Mouse (Mus musculus) mouse embryonic stem cell (cell line): ENCODE measurements at regions not wholly inside any gene's neighbourhood (a gene's known extent, or its start where the extent isn't known, plus 50 kb on each side); places are given as distances from the start of the nearest gene placed in this dataset.

Experiments used
- in situ Hi-C, 2 experiments: fragments of 300-500 bp; cut with MboI; formaldehyde crosslinking; loops; 1 replicate in 1 of 2; 3 replicates in 1 of 2; pipeline ENCODE4 v1.14.3; 2019 to 2020; ENCODE audit warnings: low sequenced_read_pairs in 2 of 2, low pct_unique_long_range_greater_than_20kb in 1 of 2, mixed read lengths in 1 of 2; ENCODE audit not compliant: unreplicated experiment in 1 of 2

- in situ Hi-C loops: loop anchor here in 1 of 2 experiments (10.0 kb wide), 1 partner anchor 252 kb away; the partner anchor contains the start of gene Txndc15
Observed at GRCm38 (mm10) chr13:55967151-55967550, 131.2 kb upstream of the Pitx1 start.

GRCm38 (mm10) chr13:55963005-55963620, 127.1 kb upstream of the Pitx1 start:
- in situ Hi-C loops: loop anchor here in 1 of 2 experiments (10.0 kb wide), 1 partner anchor 248 kb away; the partner anchor contains the start of gene Txndc15

- in situ Hi-C loops: loop anchor here in 1 of 2 experiments (10.0 kb wide), 1 partner anchor 248 kb away; the partner anchor contains the start of gene Txndc15
Observed at GRCm38 (mm10) chr13:55962254-55962866, 126.4 kb upstream of the Pitx1 start.

- in situ Hi-C loops: no loop called here
Observed at GRCm38 (mm10) chr13:55954346-55954745, 118.4 kb upstream of the Pitx1 start.

- in situ Hi-C loops: no loop called here
Observed at GRCm38 (mm10) chr13:55953426-55953825, 117.4 kb upstream of the Pitx1 start.

GRCm38 (mm10) chr13:55950773-55951172, 114.8 kb upstream of the Pitx1 start:
- in situ Hi-C loops: no loop called here

- in situ Hi-C loops: no loop called here
Observed at GRCm38 (mm10) chr13:55948591-55948990, 112.6 kb upstream of the Pitx1 start.

GRCm38 (mm10) chr13:55948144-55948543, 112.2 kb upstream of the Pitx1 start:
- in situ Hi-C loops: no loop called here

GRCm38 (mm10) chr13:55937417-55937816, 101.4 kb upstream of the Pitx1 start:
- in situ Hi-C loops: no loop called here

- in situ Hi-C loops: no loop called here
Observed at GRCm38 (mm10) chr13:55937000-55937399, 101.0 kb upstream of the Pitx1 start.

- in situ Hi-C loops: no loop called here
Observed at GRCm38 (mm10) chr13:55930637-55931036, 94.6 kb upstream of the Pitx1 start.

- in situ Hi-C loops: no loop called here
Observed at GRCm38 (mm10) chr13:55929814-55930213, 93.8 kb upstream of the Pitx1 start.

- in situ Hi-C loops: no loop called here
Observed at GRCm38 (mm10) chr13:55923505-55924136, 87.6 kb upstream of the Pitx1 start.

- in situ Hi-C loops: no loop called here
Observed at GRCm38 (mm10) chr13:55917316-55917715, 81.3 kb upstream of the Pitx1 start.

- in situ Hi-C loops: no loop called here
Observed at GRCm38 (mm10) chr13:55912271-55912711, 76.3 kb upstream of the Pitx1 start.

GRCm38 (mm10) chr13:55909941-55910340, 73.9 kb upstream of the Pitx1 start:
- in situ Hi-C loops: no loop called here

- in situ Hi-C loops: no loop called here
Observed at GRCm38 (mm10) chr13:55904884-55905283, 68.9 kb upstream of the Pitx1 start.

GRCm38 (mm10) chr13:55902255-55902654, 66.3 kb upstream of the Pitx1 start:
- in situ Hi-C loops: no loop called here

GRCm38 (mm10) chr13:55900190-55900526, 64.2 kb upstream of the Pitx1 start:
- in situ Hi-C loops: no loop called here
